Mouse (Mus musculus) E14TG2a.4 (cell line): ENCODE data around the gene Bpifb2.
A peak's percentile ranks its signal among the peaks of the same experiment; 100 is the strongest.
"Not testable (repeated sequence)": the region's sequence is repeated elsewhere in the genome, so short reads cannot be mapped to it uniquely, and the experiment has no call there.

Experiments used
- H3K27me3 ChIP-seq: 2 replicates; pipeline ENCODE4 v1.6.1; 2014; ENCODE audit warnings: low read length, control low read depth; ENCODE audit not compliant: insufficient read depth
- H3K36me3 ChIP-seq: 2 replicates; pipeline ENCODE4 v1.6.1; 2014; ENCODE audit warnings: low read length, control low read depth; ENCODE audit not compliant: insufficient read depth
- H3K4me1 ChIP-seq: replicated peaks from 2 replicates; pipeline ENCODE4 v1.6.1; 2014; ENCODE audit warnings: low read depth, low read length, control low read depth
- H3K4me3 ChIP-seq: replicated peaks from 2 replicates; pipeline ENCODE4 v1.5.1; 2014; ENCODE audit warnings: mild to moderate bottlenecking, low read length
- H3K9me3 ChIP-seq: 2 replicates; pipeline ENCODE4 v1.6.1; 2014; ENCODE audit warnings: low read length, control low read depth
- CTCF ChIP-seq: conservative IDR thresholded peaks from 2 replicates; pipeline ENCODE4 v1.5.1; 2014; ENCODE audit warnings: low read length
- NANOG ChIP-seq: IDR thresholded peaks from 2 replicates; pipeline ENCODE4 v1.6.1; 2014; ENCODE audit warnings: borderline replicate concordance, low read length, mixed read lengths
- POU5F1 ChIP-seq: IDR thresholded peaks from 2 replicates; pipeline ENCODE4 v1.6.1; 2014; ENCODE audit warnings: low read length, borderline replicate concordance

The Bpifb2 gene

DNA sequence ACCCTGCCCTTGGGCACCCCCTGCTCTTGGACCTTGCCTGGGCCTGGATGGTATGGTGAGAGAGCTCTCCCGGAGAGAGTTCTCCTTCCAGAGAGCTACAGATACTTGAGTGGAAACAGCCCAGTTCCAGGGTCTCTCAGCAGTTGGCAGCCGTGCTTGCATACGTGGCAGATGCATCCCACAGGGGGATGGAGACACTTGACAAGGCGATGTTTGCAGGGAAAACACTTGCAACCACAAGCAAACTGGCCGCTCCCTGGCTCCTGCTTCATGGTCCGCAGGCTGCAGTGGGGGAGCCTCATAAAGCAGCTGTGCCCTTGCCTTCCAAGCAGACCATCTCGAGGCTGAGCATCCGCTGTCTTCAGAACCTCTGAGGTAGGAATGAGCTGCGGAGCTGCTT lies at the start of gene Bpifb2:
Gene Bpifb2 (plus strand): TSS at position 301 of the 400 bp plus-strand sequence.
- H3K4me1 ChIP-seq = no peaks in the 10 kb centered on the region
- TF ChIP-seq CTCF (no peak), NANOG (no peak), POU5F1 (no peak)

DNA sequence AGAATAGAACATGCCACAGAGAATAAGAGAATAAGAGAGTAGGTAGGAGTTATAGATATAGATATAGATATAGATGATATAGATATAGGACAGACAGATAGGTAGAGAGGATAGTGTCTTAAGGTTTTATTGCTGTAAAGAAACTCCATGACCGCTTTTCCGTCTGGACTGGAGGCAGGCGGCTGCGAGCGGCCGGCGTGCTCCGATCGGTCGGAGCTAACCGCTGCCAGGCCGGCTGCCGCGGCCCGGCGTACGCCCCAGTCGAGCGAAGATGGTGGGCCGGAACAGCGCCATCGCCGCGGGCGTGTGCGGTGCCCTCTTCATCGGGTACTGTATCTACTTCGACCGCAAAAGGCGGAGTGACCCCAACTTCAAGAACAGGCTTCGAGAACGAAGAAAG lies 48.9 kb upstream of the Bpifb2 start:
- H3K4me3 ChIP-seq, H3K36me3 ChIP-seq: not testable (repeated sequence)

More for the DNA sequence above, at the start of gene Bpifb2:
- Histone ChIP-seq H3K36me3 (no peaks in the 10 kb centered on the region), H3K27me3 (no peaks in the 10 kb centered on the region; the same call in 1 of the 2 replicates), H3K4me3 (no peak within 1 kb of the TSS), H3K9me3 (no peaks in the 10 kb centered on the region)

DNA sequence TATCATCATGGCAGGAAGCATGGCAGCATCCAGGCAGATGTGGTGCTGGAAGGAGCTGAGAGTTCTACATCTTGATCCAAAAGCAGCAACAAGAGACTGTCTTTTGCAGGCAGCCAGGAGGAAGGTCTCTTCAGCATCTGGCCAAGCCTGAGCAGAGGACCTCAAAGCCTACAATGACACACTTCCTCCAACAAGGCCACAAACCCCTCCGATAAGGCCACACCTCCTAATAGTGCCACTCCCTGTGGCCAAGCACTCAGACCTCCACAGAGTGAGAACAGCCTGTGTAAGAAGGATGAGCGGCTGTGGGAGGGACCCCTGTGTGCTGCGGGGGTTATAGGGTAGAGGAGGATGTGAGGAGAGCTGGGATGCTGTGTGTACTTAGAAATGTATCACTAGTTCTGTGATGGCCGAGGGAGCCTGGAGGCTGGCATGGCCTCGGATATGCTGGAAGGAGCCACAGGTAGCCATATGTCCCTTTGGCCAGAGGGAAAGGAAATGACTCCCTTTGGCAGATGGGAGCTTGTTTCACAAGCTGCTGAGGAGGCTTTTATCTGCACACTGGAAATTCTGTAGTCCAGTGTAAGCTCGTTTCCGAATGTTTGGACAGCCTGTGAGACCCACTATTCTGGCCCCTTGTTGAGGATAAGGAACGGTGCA lies 47.5 kb upstream of the Bpifb2 start:
- no peak overlapping the region for H3K4me3 ChIP-seq
- TF ChIP-seq CTCF = no peak
- TF ChIP-seq NANOG = no peak
- no peak for TF ChIP-seq POU5F1

More for the DNA sequence above, 48.9 kb upstream of the Bpifb2 start:
- H3K4me1 ChIP-seq, H3K9me3 ChIP-seq: not testable (repeated sequence)
- peaks cover 26% of the 10 kb centered on the region for H3K27me3 ChIP-seq

DNA sequence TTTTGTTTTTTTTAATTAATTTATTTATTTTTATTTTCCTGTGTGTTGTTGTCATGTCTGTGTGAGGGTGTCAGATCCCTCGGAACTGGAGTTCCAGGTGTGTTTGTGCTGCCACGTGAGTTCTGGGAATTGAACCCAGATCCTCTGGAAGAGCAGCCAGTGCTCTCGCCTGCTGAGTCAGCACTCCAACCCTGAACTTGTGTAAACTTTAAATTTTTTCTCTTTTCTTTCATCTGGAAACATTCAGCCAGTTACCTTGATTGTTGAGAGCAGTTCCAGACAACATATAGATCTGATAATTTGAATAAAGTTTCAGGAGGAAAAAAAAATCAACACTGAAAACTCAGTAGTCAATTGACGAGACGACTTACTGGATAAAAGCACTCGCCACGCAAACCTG lies 46.1 kb upstream of the Bpifb2 start:
- TF ChIP-seq NANOG = no peak
- TF ChIP-seq CTCF = no peak
- no peak for TF ChIP-seq POU5F1
- Histone ChIP-seq H3K9me3 (no peaks in the 10 kb centered on the region), H3K4me1 (peaks cover 7% of the 10 kb centered on the region)

More for the DNA sequence above, 47.5 kb upstream of the Bpifb2 start:
- Histone ChIP-seq H3K36me3 (no peaks in the 10 kb centered on the region), H3K9me3 (no peaks in the 10 kb centered on the region), H3K4me1 (peaks cover 7% of the 10 kb centered on the region), H3K27me3 (peaks cover 24% of the 10 kb centered on the region)

DNA sequence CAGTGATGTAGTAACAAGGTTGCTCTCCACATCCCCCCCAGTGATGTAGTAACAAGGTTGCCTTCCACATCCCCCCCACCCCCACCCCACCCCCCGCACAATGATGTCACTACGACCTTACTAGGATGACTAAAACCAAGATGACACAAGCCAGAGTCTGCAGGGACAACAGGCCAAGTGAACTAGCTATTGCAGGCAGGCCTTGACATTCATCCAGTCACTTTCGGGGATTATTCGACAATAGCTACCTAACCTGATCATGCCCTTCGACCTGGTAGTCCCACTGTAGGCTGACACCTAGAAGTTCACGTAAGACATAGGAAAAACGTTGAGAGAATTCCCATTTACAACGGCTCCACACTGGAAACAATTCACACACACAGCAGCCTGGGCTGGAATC lies 41.6 kb upstream of the Bpifb2 start:
- Histone ChIP-seq H3K4me1 (no peaks in the 10 kb centered on the region), H3K4me3 (no peak overlapping the region), H3K36me3 (no peaks in the 10 kb centered on the region), H3K27me3 (no peaks in the 10 kb centered on the region; the same call in 1 of the 2 replicates), H3K9me3 (no peaks in the 10 kb centered on the region)
- no peak for TF ChIP-seq CTCF
- no peak for TF ChIP-seq NANOG
- TF ChIP-seq POU5F1 = no peak

More for the DNA sequence above, 46.1 kb upstream of the Bpifb2 start:
- Histone ChIP-seq H3K27me3 (peaks cover 17% of the 10 kb centered on the region), H3K4me3 (no peak overlapping the region), H3K36me3 (no peaks in the 10 kb centered on the region)

DNA sequence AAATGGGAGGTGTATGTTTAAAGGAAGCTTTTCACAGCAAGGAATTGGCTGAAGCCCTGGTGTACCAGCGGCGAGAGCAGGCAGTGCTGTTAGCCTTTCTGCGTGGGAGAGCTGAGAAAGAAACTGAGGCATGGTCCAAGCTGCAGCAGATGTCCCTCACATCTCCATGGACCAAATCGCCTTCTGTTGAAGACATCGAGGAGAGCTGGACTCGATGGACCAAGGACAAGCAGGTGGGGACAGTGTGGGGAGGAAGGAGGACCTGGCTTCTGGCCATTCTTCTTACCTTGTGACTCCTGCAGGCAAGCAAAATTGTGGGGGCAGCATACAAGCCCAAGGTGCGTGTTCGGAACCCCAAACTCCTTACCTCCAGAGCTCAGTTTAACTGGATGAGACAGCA lies 32.0 kb upstream of the Bpifb2 start:
- Histone ChIP-seq H3K9me3 (no peaks in the 10 kb centered on the region), H3K4me3 (no peak overlapping the region), H3K4me1 (peaks cover under 1% of the 10 kb centered on the region; the same call in 1 of the 2 replicates), H3K36me3 (no peaks in the 10 kb centered on the region), H3K27me3 (no peaks in the 10 kb centered on the region)
- TF ChIP-seq CTCF (no peak), NANOG (no peak), POU5F1 (no peak)

DNA sequence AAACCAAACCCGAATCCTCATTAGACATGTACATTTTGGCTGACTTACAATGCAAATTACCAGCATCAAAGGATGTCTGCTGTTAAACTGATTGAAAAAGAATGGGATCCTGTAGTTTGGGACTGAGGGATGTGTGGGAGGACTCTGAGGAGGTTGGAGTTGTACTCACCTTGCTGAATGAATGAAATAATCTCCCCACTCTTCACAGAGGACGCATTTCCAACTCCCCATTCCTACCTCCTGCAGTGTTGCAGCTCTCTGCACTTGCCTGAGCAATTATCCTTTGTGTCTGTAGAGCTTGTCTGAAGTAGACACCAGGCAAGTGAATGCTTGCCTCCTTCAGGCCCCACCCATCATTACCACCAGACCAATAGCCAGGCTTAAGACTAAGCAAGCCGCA lies 26.5 kb upstream of the Bpifb2 start:
- Histone ChIP-seq H3K36me3 (no peaks in the 10 kb centered on the region), H3K27me3 (peaks cover 7% of the 10 kb centered on the region; the same call in 1 of the 2 replicates), H3K4me1 (peaks cover 11% of the 10 kb centered on the region; the same call in 1 of the 2 replicates), H3K4me3 (no peak overlapping the region), H3K9me3 (peaks cover 13% of the 10 kb centered on the region)
- TF ChIP-seq NANOG (peak; percentile 66; the same call in 1 of the 2 replicates), POU5F1 (no peak)

DNA sequence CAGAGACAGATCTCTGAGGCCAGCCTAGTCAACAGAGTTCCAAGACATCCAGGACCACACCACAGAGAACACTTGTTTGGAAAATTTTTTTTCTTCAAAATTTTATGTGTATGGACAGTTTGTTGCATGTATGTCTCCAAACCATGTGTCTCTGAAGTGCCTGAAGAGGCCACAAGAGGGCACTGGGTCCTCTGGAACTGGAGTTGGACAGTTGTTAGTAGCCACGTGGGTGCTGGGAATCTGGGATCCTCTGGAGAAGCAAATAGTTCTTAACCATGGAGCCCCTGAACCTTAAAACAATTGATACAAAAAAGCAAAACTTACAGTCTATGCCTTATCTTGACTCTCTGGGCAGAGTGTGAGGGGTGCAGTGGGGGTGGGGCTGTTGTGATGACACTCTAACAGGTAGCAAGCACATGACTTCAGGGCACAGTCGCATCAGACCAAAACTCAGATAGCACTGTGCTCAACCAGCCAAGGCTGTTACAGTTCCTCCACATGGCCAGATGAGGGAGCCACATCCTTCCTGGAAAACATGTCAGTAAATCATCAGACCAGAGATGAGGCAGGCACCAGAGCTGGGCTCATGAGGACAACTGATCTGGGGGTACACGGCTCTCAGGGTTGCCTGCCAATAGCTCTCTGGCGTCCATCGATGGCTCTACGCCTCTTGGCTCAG lies 24.4 kb upstream of the Bpifb2 start:
- H3K4me3 ChIP-seq = no peak overlapping the region
- H3K36me3 ChIP-seq = no peaks in the 10 kb centered on the region
- H3K4me1 ChIP-seq = peaks cover 13% of the 10 kb centered on the region; the same call in 1 of the 2 replicates
- peak; percentile 62 for TF ChIP-seq CTCF
- no peak for TF ChIP-seq NANOG
- H3K9me3 ChIP-seq = peaks cover 13% of the 10 kb centered on the region
- peaks cover 14% of the 10 kb centered on the region for H3K27me3 ChIP-seq
